Mouse (Mus musculus) neutrophil, adult 83 days (primary cell): ENCODE data around the gene Gm527. TPM values are rescaled to one million over a fixed set of nuclear protein-coding genes. Genes with fewer than 3 reads are reported as not detected.

Experiments used
- total RNA-seq, 2 experiments: library from RNA; stranded (reverse); gene quantifications; one replicate each; pipeline ENCODE4 v1.2.4; 2023

Gm527 gene
- 1 to 10 TPM; 1.4 to 3.1 TPM for total RNA-seq

DNA sequence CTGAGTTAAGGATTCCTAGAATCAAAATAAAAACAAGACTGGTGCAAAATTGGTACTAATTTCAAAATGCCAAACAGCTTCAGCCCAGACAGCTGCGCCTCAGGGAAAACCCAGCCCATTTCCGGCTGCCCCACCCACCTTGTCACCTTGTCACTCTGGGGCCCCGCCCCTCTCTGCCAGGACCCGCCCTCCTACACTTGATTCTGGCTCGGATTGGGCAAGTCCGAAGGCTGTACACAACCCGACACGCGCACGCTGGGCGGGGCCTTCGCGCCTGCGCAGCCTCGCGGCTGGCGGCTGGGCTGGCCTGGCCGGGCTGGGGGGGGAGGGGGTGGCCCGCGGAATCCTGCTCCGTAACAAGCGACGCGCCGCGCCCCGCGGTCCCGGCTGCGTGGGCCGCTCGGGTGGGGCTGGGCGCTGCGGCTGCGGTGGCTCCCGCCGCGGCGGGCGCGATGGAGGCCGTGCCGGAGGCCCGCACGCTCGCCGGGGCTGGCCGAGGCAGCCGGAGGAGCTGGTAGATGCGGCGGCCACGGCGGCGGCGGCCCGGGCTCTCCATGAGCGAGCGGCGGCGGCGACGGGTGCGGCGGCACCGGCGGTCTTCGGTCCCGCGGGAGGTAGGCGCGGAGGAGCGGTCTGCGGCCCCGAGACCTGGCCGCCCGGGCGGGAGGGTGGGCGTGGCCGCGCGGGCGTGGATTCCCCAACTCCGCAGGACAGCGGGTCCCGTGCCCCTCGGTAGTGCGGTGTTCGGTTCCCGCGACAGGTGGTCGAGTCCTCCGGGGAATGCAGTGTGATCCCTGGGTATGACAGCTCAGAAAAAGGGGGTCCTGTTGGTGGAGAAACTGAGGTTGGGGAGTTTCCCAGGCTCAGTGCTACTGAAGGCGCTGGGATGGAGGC is at the start of gene Gm527:
Gm527 (plus strand) TSS at position 329 of the 894 bp plus-strand sequence.

DNA sequence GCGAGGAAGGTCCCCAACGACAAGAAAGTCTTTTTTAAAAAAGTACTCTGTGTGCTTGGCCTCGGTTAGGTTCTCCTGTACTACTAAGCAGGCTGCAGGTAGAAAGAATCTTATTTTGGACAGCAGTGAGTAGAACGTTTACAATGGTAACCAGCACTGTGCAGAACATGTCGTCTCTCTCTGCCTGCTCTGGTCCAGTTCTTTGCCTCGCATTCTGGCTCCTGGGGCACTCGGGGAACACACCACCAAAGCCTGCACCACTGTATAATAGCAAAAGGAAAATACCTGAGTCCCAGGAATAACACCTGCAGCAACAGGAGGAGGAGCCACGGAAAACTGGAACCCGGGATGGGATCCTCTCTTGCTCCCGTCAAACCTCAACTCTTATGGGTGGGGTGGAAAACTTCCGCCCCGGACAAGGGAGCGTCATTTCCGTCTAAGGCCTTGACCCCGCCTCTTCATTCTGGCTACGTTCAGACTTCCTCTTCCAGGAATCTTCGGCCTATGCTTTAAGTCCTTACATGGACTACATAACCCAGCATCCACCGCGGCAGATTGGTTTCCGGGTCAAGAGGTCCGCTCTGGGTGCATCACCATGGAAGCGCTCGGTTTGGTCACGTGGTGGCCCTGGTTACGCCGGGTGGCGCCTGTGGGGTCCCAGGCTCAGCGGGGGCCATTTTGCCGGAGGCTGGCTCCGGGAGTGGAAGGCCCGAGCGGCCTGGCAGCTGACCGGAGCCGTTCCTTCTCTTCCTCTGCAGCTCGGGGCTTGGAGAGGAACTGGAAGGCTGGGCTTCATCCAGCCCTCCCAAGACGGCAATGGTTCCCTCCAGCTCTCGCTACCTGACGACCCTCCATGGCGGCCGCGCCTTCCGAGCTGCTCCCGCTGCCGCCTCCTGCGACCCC is 47.7 kb downstream of the Gm527 start, which contains the start of the genes Klhl28 and Togaram1:
Klhl28 (minus strand) TSS at position 411 of the 903 bp plus-strand sequence.
Togaram1 (plus strand) TSS at position 681 of the 903 bp plus-strand sequence.

Other genes with a start within 250 kb of the Gm527 start
- gene Klhl28, start 47.6 kb downstream of the Gm527 start, total RNA-seq = 10 to 100 TPM; 15.5 to 18.3 TPM
- 10 to 100 TPM; 20.1 to 21.1 TPM for gene Togaram1, start 47.9 kb downstream of the Gm527 start, total RNA-seq
- gene Prpf39, start 118.4 kb downstream of the Gm527 start, total RNA-seq = 10 to 100 TPM; 41.1 to 47.8 TPM
- 10 to 100 TPM; 21.0 to 22.0 TPM for gene Fkbp3, start 156.1 kb downstream of the Gm527 start, total RNA-seq
- 10 to 100 TPM in 1 of 2 experiments, 1 to 10 TPM in 1; 8.5 to 10.6 TPM for gene Fancm, start 157.7 kb downstream of the Gm527 start, total RNA-seq